Mouse (Mus musculus) neural tube, embryonic 13.5 days (tissue): ENCODE results near the gene Fmo5. TPM values are rescaled to one million over a fixed set of nuclear protein-coding genes. Genes with fewer than 3 reads are reported as not detected.

Source experiments
- microRNA-seq: library from miRNA; unstranded; fragments of <30 nt; microRNA quantifications from one replicate; pipeline ENCODE4, GENCODE M21; 2016
- polyA plus RNA-seq: library from polyadenylated mRNA; unstranded; fragments of >200 nt; fragmentation: Nextera tagmentation; extraction: Ambion mirVana; gene quantifications from 2 replicates; pipeline ENCODE4 v1.2.1, GENCODE M21; 2015

Gene Fmo5
- polyA plus RNA-seq, 1 experiment from 2014 or later: 1.2 TPM

Small RNA genes lying within 50 kb of the gene (microRNA-seq; reads per million reads assigned to microRNA genes)
- not detected for gene Mir7225

Other genes with a start within 250 kb of the Fmo5 start
- not detected in 2 replicates for gene Olfr1402, start 206.8 kb upstream of the Fmo5 start, polyA plus RNA-seq
- 6.3 and 7.2 TPM in 2 replicates for gene Chd1l, start 18.6 kb upstream of the Fmo5 start, polyA plus RNA-seq
- 11.6 and 11.9 TPM in 2 replicates for gene Prkab2, start 29.4 kb downstream of the Fmo5 start, polyA plus RNA-seq
- not detected in 2 replicates for gene Gm17651, start 45.9 kb downstream of the Fmo5 start, polyA plus RNA-seq